Mouse (Mus musculus) central nervous system, embryonic 14 days (tissue): ENCODE data around the gene Nid2. TPM values are rescaled to one million over a fixed set of nuclear protein-coding genes. Genes with fewer than 3 reads are reported as not detected.

Experiments
- polyA plus RNA-seq: library from polyadenylated mRNA; depleted of rRNA; stranded (reverse); fragments of >200 nt; gene quantifications from 2 replicates; pipeline ENCODE4 v1.2.3, GENCODE M21; 2012; rRNA removed

Gene Nid2
- 24.5 and 45.1 TPM in 2 replicates for polyA plus RNA-seq

DNA sequence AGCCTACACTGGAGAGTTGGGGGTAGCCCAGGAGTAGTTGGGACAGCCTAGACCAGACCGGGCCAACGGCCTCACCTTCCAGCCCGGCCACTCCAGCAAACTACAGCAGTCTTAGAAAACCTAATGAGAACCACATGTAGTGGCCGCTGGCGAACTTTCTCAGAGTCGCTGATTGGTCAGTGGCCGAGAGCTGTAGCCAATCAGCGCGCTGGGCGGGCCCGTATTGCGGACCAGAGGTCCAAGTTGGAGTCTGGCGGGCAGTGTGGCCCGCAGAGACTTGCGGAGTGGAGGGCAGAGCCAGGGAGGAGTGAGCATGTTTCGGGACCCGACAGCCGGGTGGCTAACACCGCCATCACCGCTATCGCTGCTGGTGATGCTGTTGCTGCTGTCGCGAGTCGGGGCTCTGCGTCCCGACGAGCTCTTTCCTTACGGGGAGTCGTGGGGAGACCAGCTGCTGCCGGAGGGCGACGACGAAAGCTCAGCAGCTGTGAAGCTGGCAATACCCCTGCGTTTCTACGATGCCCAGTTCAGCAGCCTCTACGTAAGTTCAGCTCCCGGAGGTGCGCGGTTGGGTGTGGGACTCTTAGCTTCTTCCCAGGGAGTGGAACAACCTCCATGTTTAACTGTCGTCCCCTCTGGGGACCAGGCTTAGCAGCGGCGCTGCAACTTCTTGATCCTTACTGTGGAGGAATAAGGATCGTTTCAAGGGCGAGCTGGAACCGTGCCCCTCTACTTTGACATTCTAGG lies at the start of gene Nid2:
Gene Nid2 (plus strand): TSS at position 241 of the 747 bp plus-strand sequence.

DNA sequence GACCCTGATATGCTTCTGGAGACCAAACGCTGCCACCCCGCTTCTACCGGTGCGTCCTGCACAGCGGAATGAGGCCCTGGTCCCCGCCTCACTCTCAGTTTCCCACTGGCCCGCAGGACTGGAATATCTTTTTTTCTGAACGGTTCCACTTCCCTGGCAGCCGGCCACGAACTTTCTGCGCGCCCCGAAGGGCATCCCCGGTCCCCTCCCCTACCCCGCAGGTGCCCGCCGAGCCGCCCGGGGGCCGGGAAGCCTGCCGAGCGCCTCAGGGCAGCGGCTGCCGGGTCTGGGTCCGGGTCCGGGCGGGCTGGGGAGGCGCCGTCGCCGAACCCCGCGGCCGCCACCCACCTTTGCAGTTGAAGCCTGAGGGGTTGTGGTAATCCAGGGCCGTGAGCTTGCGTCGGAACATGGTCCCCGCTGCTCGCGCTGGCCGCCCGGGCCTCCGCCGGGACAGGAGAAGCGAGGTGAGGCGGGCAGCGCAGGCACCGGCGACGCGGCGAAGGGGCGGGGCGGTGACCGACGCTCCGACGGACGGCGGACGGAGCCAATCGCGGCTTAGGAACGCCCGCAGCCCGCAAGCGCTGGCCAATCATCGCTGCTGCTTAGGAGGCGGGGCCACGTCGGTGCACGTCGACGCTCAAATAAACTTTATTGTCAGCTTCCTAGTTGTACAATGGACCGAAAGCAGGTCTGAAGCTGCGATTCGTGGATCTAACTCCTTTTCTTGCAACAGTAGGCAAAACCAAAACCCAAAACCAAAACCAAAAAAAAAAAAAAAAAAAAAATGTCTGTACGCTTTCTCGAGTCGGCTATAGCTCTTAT lies 72.5 kb downstream of the Nid2 start, which contains the start of gene Rtraf:
Gene Rtraf (minus strand): TSS at position 504 of the 822 bp plus-strand sequence.

Other genes starting within 250 kb of the Nid2 start
- gene Gm2244, start 201.3 kb upstream of the Nid2 start, polyA plus RNA-seq, result 0.15 TPM in 1 of 2 replicates, not detected in the other
- gene Gm2237, start 166.1 kb upstream of the Nid2 start, polyA plus RNA-seq, result 16.1 and 20.3 TPM in 2 replicates
- not detected in 2 replicates for gene Gm5458, start 148.7 kb upstream of the Nid2 start, polyA plus RNA-seq
- gene Rtraf, start 72.6 kb downstream of the Nid2 start, polyA plus RNA-seq, result 133 and 157 TPM in 2 replicates
- gene Gng2, start 226.4 kb downstream of the Nid2 start, polyA plus RNA-seq, result 313 and 353 TPM in 2 replicates